Mouse (Mus musculus): Measurements from ENCODE around the gene Arhgap27.
A peak's percentile ranks its signal among the peaks of the same experiment; 100 is the strongest.
"Not testable (repeated sequence)": the region's sequence is repeated elsewhere in the genome, so short reads cannot be mapped to it uniquely, and the experiment has no call there.

Gene Arhgap27

DNA sequence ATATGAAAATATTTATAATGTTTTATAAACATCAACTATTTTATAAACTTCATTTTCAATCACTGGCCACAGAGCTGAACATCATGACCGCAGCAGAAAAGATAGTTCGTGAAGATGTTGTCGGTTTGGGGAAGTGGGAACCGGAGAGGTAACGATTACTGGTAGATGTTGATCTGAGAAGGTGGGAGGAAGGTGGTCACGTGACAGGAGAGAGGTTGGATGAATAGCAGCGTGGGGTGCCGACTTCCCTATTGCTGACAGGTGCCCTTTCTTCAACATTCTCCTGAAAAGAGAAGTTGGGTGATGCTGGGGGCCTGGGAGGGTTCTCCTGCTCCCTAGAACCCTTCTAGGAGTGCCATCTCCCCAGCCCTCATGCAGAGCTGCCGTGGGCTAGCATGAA lies 59.0 kb downstream of the Arhgap27 start:
- no peak for DNase-seq (ENCODE audit: extremely low read depth, low read depth)

DNA sequence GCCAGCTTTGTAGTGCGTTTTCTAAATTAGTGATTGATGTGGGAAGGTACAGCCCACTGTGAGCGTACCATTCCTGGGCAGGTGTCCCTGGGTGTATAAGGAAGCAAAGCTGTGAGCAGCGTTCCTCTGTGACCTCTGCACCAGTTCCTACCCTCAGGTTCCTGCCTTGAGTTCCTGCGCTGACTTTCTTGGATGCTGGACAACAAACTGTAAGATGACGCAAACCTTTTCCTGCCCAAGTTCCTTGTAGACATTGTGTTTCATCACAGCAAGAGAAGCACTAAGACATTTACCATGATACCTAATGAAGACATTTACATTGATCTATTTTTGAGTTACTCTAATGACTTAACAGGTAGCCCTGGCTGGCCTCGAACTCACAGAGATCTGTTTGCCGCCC lies 68.7 kb downstream of the Arhgap27 start:
- DNase-seq (ENCODE audit: extremely low read depth, low read depth): no peak

- no peak for DNase-seq (ENCODE audit: extremely low read depth, low read depth)
Measured at GRCm38 (mm10) chr11:103294066-103294465, 69.4 kb downstream of the Arhgap27 start.

GRCm38 (mm10) chr11:103292890-103293287 lies 70.6 kb downstream of the Arhgap27 start:
- DNase-seq (ENCODE audit: extremely low read depth, low read depth): no peak

DNA sequence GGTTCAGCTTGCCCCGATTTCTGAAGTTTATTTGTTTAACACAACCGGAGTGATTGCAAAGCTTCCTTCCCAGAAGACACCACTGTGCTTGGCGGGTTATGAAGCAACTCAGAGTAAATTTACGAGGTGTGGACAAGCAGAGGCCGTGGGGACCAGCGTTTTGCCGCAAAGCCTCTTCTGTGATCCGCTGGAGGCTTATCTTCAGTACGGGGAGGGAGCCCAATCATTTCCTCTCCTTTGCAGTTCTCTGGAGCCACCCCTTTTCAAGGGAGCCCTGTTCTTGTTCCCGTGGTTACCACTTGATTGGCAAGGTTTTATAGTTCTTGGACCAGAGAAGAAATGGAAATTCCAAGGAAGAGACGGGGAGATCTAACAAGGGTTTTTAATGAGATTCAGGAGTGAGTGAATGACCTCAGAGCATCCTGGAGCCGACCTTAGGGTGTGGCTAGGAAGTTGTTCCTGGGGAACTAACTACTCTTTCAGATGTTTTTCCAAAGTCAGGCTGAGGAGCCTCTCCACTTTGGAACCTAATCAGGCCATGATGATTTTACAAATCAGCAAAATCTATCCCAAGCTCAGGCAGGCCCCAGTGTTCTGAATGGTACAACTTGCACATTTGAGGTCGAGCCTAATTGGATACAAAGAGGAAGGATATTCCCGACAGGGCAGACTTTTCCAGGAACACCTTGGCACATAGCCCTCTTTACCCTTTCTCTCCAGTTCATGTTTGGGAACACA lies 71.2 kb downstream of the Arhgap27 start:
- DNase-seq (ENCODE audit: extremely low read depth, low read depth): peak; percentile 49

DNA sequence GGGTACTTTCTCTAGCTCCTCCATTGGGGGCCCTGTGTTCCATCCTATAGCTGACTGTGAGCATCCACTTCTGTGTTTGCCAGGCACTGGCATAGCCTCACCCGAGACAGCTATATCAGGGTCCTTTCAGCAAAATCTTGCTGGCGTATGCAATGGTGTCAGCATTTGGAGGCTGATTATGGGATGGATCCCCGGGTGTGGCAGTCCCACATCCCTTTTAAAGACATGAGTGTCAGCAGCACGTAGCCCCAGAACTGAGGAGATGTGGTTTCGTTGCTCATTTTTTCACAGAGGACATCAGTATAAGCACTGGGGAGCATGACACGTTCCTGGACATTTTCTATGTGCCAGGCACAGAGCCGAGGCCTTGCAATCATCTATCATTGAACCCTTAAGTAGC lies 72.7 kb downstream of the Arhgap27 start:
- not testable (repeated sequence) for DNase-seq (ENCODE audit: extremely low read depth, low read depth)

- DNase-seq (ENCODE audit: extremely low read depth, low read depth): no peak
Measured at GRCm38 (mm10) chr11:103288291-103288963, 75.1 kb downstream of the Arhgap27 start.

GRCm38 (mm10) chr11:103286910-103287309 lies 76.6 kb downstream of the Arhgap27 start:
- no peak for DNase-seq (ENCODE audit: extremely low read depth, low read depth)

DNA sequence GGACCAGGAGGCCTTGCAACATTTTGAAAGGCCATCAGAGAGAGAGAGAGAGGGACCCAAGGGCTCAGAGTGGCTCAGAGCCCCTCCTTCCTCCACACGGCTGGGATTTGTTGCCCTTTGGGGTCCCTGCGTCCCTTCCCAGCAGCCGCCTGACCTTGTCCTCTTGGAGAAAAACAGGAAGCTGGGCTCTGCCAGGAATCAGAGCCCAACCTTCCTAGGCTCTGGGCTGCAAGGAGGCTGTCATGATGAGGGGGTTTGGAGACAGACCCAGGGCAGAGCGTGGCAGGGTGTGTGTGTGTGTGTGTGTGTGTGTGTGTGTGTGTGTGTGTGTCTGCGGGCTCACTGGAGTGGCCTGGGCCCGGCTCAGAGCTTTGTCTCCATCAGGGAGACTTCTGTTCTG lies 77.5 kb downstream of the Arhgap27 start:
- DNase-seq (ENCODE audit: extremely low read depth, low read depth): no peak

GRCm38 (mm10) chr11:103285276-103285675 lies 78.2 kb downstream of the Arhgap27 start:
- DNase-seq (ENCODE audit: extremely low read depth, low read depth): no peak

GRCm38 (mm10) chr11:103281784-103282183 lies 81.7 kb downstream of the Arhgap27 start:
- DNase-seq (ENCODE audit: extremely low read depth, low read depth): no peak
